Mouse (Mus musculus): ENCODE measurements around the gene Sec61g.

- TF ChIP-seq CTCF (IDR thresholded peaks at IDR 0.05; ENCODE audit: extremely low read depth, insufficient read depth, low read length) (no peak), POLR2A (IDR thresholded peaks at IDR 0.05; ENCODE audit: extremely low read depth, insufficient read depth, low read length) (no peak)
Measured at GRCm38 (mm10) chr11:16528391-16528790, 20.1 kb upstream of the Sec61g start.
